Mouse (Mus musculus) liver, postnatal 0 days (tissue): ENCODE results near the gene Epm2a. TPM values are rescaled to one million over a fixed set of nuclear protein-coding genes. Genes with fewer than 3 reads are reported as not detected.
A peak's percentile ranks its signal among the peaks of the same experiment; 100 is the strongest.

ENCODE experiments used
- ATAC-seq: fragments of 200-750 bp; cut with Nextera tagmentation; 2 replicates; pipeline ENCODE4 v1.8.0; 2017; ENCODE audit warnings: mild to moderate bottlenecking, moderate library complexity
- DNase-seq: peaks from one replicate; pipeline ENCODE4 v3.0.0-alpha.2; 2016
- H3K27ac ChIP-seq: fragments of 300-500 bp; sonication (generic); 2 replicates; pipeline ENCODE4 v1.5.1; 2014; ENCODE audit warnings: antibody characterized with exemption, moderate library complexity, mild to moderate bottlenecking, low read depth
- H3K27me3 ChIP-seq: fragments of 300-500 bp; sonication (generic); 2 replicates; pipeline ENCODE4 v1.6.1; 2014; ENCODE audit warnings: low read length, control low read depth, mixed read lengths; ENCODE audit not compliant: insufficient read depth
- H3K36me3 ChIP-seq: fragments of 300-500 bp; sonication (generic); replicated peaks from 2 replicates; pipeline ENCODE4 v1.6.1; 2014; ENCODE audit warnings: mild to moderate bottlenecking, control low read depth, low read length, moderate library complexity, mixed read lengths; ENCODE audit not compliant: insufficient read depth
- H3K4me1 ChIP-seq: fragments of 300-500 bp; sonication (generic); 2 replicates; pipeline ENCODE4 v1.6.1; 2014; ENCODE audit warnings: antibody characterized with exemption, mild to moderate bottlenecking, control low read depth; ENCODE audit not compliant: insufficient read depth
- H3K4me2 ChIP-seq: fragments of 300-500 bp; sonication (generic); 2 replicates; pipeline ENCODE4 v1.6.1; 2014; ENCODE audit warnings: low read depth, mild to moderate bottlenecking, low read length, moderate library complexity, mixed read lengths
- H3K4me3 ChIP-seq: fragments of 300-500 bp; sonication (generic); 2 replicates; pipeline ENCODE4 v1.5.1; 2014; ENCODE audit warnings: low read depth, low read length
- H3K9ac ChIP-seq: fragments of 300-500 bp; sonication (generic); replicated peaks from 2 replicates; pipeline ENCODE4 v1.6.1; 2014; ENCODE audit warnings: mild to moderate bottlenecking, moderate library complexity
- H3K9me3 ChIP-seq: fragments of 300-500 bp; sonication (generic); 2 replicates; pipeline ENCODE4 v1.6.1; 2016; ENCODE audit warnings: mild to moderate bottlenecking, control low read depth, low read length, mixed read lengths
- CTCF ChIP-seq: sonication (generic); IDR thresholded peaks from 2 replicates; pipeline ENCODE4 v1.5.1; 2016; ENCODE audit warnings: antibody characterized with exemption, low read depth
- EP300 ChIP-seq: IDR thresholded peaks from 2 replicates; pipeline ENCODE4 v1.6.1; 2016; ENCODE audit warnings: antibody characterized with exemption, low read depth, mild to moderate bottlenecking
- WGBS: fragments of 180-500 bp; shearing (Covaris S2); extraction: QIAGEN DNeasy Blood & Tissue Kit; methylation state at CpG from one replicate; pipeline ENCODE4 v1.1.7; 2014; ENCODE audit not compliant: insufficient replicate concordance; 5-methylcytosine and 5-hydroxymethylcytosine counted together
- polyA plus RNA-seq: library from polyadenylated mRNA; unstranded; fragments of >200 nt; fragmentation: Nextera tagmentation; extraction: Ambion mirVana; gene quantifications from 2 replicates; pipeline ENCODE4 v1.2.1, GENCODE M21; 2015

The Epm2a gene
- polyA plus RNA-seq, 1 experiment from 2014 or later: 0.11 TPM

DNA sequence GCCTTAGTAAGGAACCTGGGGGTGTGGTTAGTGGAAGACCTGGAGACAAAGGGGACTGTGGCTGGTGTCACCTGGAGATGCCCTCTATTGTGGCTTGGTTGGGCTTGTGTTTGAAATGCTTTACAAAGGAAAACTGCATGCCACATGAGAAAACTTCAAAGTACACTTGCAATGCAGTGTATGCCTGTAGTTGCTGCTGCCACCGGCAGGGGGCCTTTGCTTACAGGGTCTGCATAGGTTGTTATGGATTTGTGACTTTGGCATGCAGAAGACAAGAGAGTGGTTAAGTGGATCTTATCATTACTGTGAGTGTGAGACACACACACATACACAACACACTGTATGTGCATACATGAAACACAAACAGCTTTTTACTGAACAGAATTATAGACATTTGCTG, 114.2 kb downstream of the Epm2a start:
- Histone ChIP-seq H3K9me3 (no peaks in the 10 kb centered on the region), H3K9ac (no peak overlapping the region), H3K4me2 (no peak overlapping the region), H3K36me3 (no peaks in the 10 kb centered on the region), H3K4me1 (no peaks in the 10 kb centered on the region), H3K4me3 (no peak overlapping the region), H3K27ac (no peak overlapping the region), H3K27me3 (no peaks in the 10 kb centered on the region)
- DNase-seq (no peak), ATAC-seq (no peak)
- TF ChIP-seq CTCF (peak; percentile 41), EP300 (no peak)
- 36% methylated on average over 1 of the region's 1 CpGs for WGBS

DNA sequence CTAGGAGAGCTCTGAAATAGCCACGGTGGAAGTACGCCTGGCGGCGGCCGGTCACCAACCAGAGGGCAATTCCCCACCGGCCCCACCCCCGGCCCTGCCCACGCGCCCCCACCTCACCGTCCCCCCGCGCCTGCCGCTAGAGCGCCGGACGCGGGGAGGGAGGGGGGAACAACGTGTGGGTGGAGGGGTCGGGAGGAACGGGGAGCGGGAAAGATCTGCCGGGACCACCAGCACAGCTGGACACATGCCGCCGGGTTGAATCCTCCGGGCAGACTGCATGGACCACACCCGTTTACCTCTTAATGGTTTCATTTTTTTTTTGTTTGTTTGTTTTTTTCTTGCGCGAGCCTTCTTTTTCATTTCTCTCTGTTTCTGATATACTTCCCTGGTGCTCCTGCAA, 148.8 kb downstream of the Epm2a start:
- ATAC-seq (peak; percentile 100), DNase-seq (peak; percentile 93)
- WGBS: 49% methylated on average over 28 of the region's 28 CpGs
- H3K4me3 ChIP-seq: no peak overlapping the region
- H3K27me3 ChIP-seq: no peaks in the 10 kb centered on the region
- H3K4me2 ChIP-seq: no peak overlapping the region
- no peak overlapping the region for H3K9ac ChIP-seq
- H3K36me3 ChIP-seq: no peaks in the 10 kb centered on the region
- H3K27ac ChIP-seq: no peak overlapping the region
- no peak for TF ChIP-seq EP300
- no peak for TF ChIP-seq CTCF
- no peaks in the 10 kb centered on the region for H3K4me1 ChIP-seq
- H3K9me3 ChIP-seq: no peaks in the 10 kb centered on the region

Other genes starting within 250 kb of the Epm2a start
- 2.3 and 3.1 TPM in 2 replicates for gene Shprh, start 194.0 kb upstream of the Epm2a start, polyA plus RNA-seq
- gene Fbxo30, start 62.1 kb upstream of the Epm2a start, polyA plus RNA-seq: 19.5 TPM in 2 replicates